Mouse (Mus musculus) bone marrow, adult 2 months (tissue): ENCODE data around the gene Il4i1. TPM values are rescaled to one million over a fixed set of nuclear protein-coding genes. Genes with fewer than 3 reads are reported as not detected.

Experiments
- H3K27ac ChIP-seq: fragments of 200-500 bp; 2 replicates; pipeline ENCODE4 v1.5.1; 2012; ENCODE audit warnings: low read depth, mild to moderate bottlenecking, control low read depth, inconsistent platforms, low read length; ENCODE audit not compliant: control insufficient read depth, poor library complexity, insufficient read depth
- H3K4me1 ChIP-seq: fragments of 200-500 bp; 2 replicates; pipeline ENCODE4 v1.6.1; 2011; ENCODE audit warnings: low read length; ENCODE audit not compliant: control insufficient read depth, insufficient read depth
- H3K4me3 ChIP-seq: fragments of 200-500 bp; replicated peaks from 2 replicates; pipeline ENCODE3; 2011; ENCODE audit warnings: mild to moderate bottlenecking, low read depth, low read length, control low read depth; ENCODE audit not compliant: control insufficient read depth
- CTCF ChIP-seq: fragments of 200-500 bp; IDR thresholded peaks from 2 replicates; pipeline ENCODE4 v1.5.1; 2011; ENCODE audit warnings: low read length, control low read depth; ENCODE audit not compliant: control insufficient read depth, insufficient read depth
- POLR2A ChIP-seq: fragments of 200-500 bp; IDR thresholded peaks from 2 replicates; pipeline ENCODE4 v1.6.1; 2011; ENCODE audit warnings: low read depth, mild to moderate bottlenecking, control low read depth, low read length, borderline replicate concordance; ENCODE audit not compliant: control insufficient read depth
- WGBS: fragments of 180-500 bp; shearing (Covaris S2); methylation state at CpG from one replicate; pipeline ENCODE4 v1.1.7; 2018; 5-methylcytosine and 5-hydroxymethylcytosine counted together
- polyA plus RNA-seq: library from polyadenylated mRNA; stranded (reverse); fragments of >200 nt; gene quantifications from 2 replicates; pipeline ENCODE4 v1.2.4, GENCODE M21; 2011; ENCODE audit warnings: low replicate concordance; ENCODE audit not compliant: missing spikeins, insufficient read depth, insufficient read length

Il4i1 gene
- polyA plus RNA-seq = 4.2 and 24.8 TPM in 2 replicates

GRCm38 (mm10) chr7:44815721-44816469 is at the start of gene Il4i1, which contains the start of gene Nup62:
Gene Il4i1 (plus strand): TSS chr7:44816387.
Gene Nup62 (plus strand): TSS chr7:44816088.
- under 1% methylated on average over 62 of the region's 62 CpGs for WGBS
- peaks cover 8% of the 10 kb centered on the region for H3K4me1 ChIP-seq
- H3K4me3 ChIP-seq = peak within 1 kb of the TSS; percentile 89
- TF ChIP-seq POLR2A (peak; percentile 85), CTCF (no peak)
- H3K27ac ChIP-seq = peak within 1 kb of the TSS; percentile 76

- 84% methylated on average over 5 of the region's 5 CpGs for WGBS
- Histone ChIP-seq H3K27ac (no peak overlapping the region), H3K4me1 (no peaks in the 10 kb centered on the region; the same call in 1 of the 2 replicates), H3K4me3 (no peak overlapping the region)
- TF ChIP-seq POLR2A (no peak), CTCF (no peak)
Measured at GRCm38 (mm10) chr7:44768129-44768528, 48.1 kb upstream of the Il4i1 start.

GRCm38 (mm10) chr7:44770046-44770578 is 46.1 kb upstream of the Il4i1 start:
- 58% methylated on average over 6 of the region's 6 CpGs for WGBS
- Histone ChIP-seq H3K4me3 (no peak overlapping the region), H3K4me1 (no peaks in the 10 kb centered on the region; the same call in 1 of the 2 replicates), H3K27ac (no peak overlapping the region)
- TF ChIP-seq POLR2A = no peak

GRCm38 (mm10) chr7:44772591-44773204 is 43.5 kb upstream of the Il4i1 start:
- Histone ChIP-seq H3K4me3 (no peak overlapping the region), H3K4me1 (no peaks in the 10 kb centered on the region; the same call in 1 of the 2 replicates), H3K27ac (no peak overlapping the region)
- WGBS = 68% methylated on average over 8 of the region's 8 CpGs
- no peak for TF ChIP-seq CTCF
- TF ChIP-seq POLR2A = no peak

GRCm38 (mm10) chr7:44776849-44777498 is 39.2 kb upstream of the Il4i1 start:
- 86% methylated on average over 9 of the region's 9 CpGs for WGBS
- Histone ChIP-seq H3K27ac (no peak overlapping the region), H3K4me1 (no peaks in the 10 kb centered on the region), H3K4me3 (no peak overlapping the region)
- TF ChIP-seq POLR2A = no peak
- no peak for TF ChIP-seq CTCF

- 80% methylated on average over 8 of the region's 8 CpGs for WGBS
- H3K4me1 ChIP-seq = no peaks in the 10 kb centered on the region
- no peak overlapping the region for H3K27ac ChIP-seq
- no peak overlapping the region for H3K4me3 ChIP-seq
- TF ChIP-seq POLR2A = no peak
- TF ChIP-seq CTCF = no peak
Measured at GRCm38 (mm10) chr7:44780101-44780500, 36.1 kb upstream of the Il4i1 start.

- no peak overlapping the region for H3K4me3 ChIP-seq
- 79% methylated on average over 3 of the region's 3 CpGs for WGBS
- no peaks in the 10 kb centered on the region for H3K4me1 ChIP-seq
- TF ChIP-seq POLR2A (no peak), CTCF (no peak)
- H3K27ac ChIP-seq = no peak overlapping the region
Measured at GRCm38 (mm10) chr7:44789531-44789930, 26.7 kb upstream of the Il4i1 start.

GRCm38 (mm10) chr7:44790066-44790465 is 26.1 kb upstream of the Il4i1 start:
- 73% methylated on average over 4 of the region's 4 CpGs for WGBS
- Histone ChIP-seq H3K27ac (no peak overlapping the region), H3K4me1 (no peaks in the 10 kb centered on the region), H3K4me3 (no peak overlapping the region)
- TF ChIP-seq CTCF (no peak), POLR2A (no peak)
